Mouse (Mus musculus) macrophage (primary cell): ENCODE results near the gene Kif16b. TPM values are rescaled to one million over a fixed set of nuclear protein-coding genes. Genes with fewer than 3 reads are reported as not detected.
"Not testable (repeated sequence)": the region's sequence is repeated elsewhere in the genome, so short reads cannot be mapped to it uniquely, and the experiment has no call there.

Experiments used
- H3K27ac ChIP-seq: fragments of 350-480 bp; formaldehyde crosslinking; 2 replicates; pipeline ENCODE4 v1.9.0; 2021
- H3K36me3 ChIP-seq: fragments of 350-480 bp; formaldehyde crosslinking; 2 replicates; pipeline ENCODE4 v1.9.0; 2021; ENCODE audit errors: inconsistent target
- H3K4me3 ChIP-seq: fragments of 350-480 bp; formaldehyde crosslinking; 2 replicates; pipeline ENCODE4 v1.9.0; 2021; ENCODE audit errors: inconsistent target
- H3K79me2 ChIP-seq: fragments of 350-480 bp; formaldehyde crosslinking; 2 replicates; pipeline ENCODE4 v1.9.0; 2021; ENCODE audit errors: inconsistent target
- WGBS: methylation state at CpG from one replicate; pipeline ENCODE4 v1.1.7; 2026; ENCODE audit warnings: inconsistent platforms; ENCODE audit not compliant: missing documents; 5-methylcytosine and 5-hydroxymethylcytosine counted together
- polyA plus RNA-seq: library from polyadenylated mRNA; stranded (reverse); fragments of 250-400 nt; gene quantifications from 3 replicates; pipeline ENCODE4 v1.2.4, GENCODE M21; 2018; ENCODE audit warnings: inconsistent platforms

Gene Kif16b
- polyA plus RNA-seq, 1 experiment from 2014 or later = 19.8 TPM

GRCm38 (mm10) chr2:142596176-142597170 lies 304.9 kb downstream of the Kif16b start:
- no peak overlapping the region for H3K27ac ChIP-seq
- H3K4me3 ChIP-seq = no peak overlapping the region
- no peaks in the 10 kb centered on the region for H3K36me3 ChIP-seq
- WGBS = 90% methylated on average over 17 of the region's 17 CpGs
- H3K79me2 ChIP-seq = no peaks in the 10 kb centered on the region

- Histone ChIP-seq H3K36me3 (no peaks in the 10 kb centered on the region), H3K27ac (no peak overlapping the region), H3K4me3 (no peak overlapping the region), H3K79me2 (no peaks in the 10 kb centered on the region)
These were observed 310.4 kb downstream of the Kif16b start for GRCm38 (mm10) chr2:142590938-142591337.

- WGBS = 85% methylated on average over 6 of the region's 6 CpGs
- Histone ChIP-seq H3K4me3 (no peak overlapping the region), H3K79me2 (no peaks in the 10 kb centered on the region), H3K36me3 (no peaks in the 10 kb centered on the region), H3K27ac (no peak overlapping the region)
These were observed 311.0 kb downstream of the Kif16b start for GRCm38 (mm10) chr2:142590284-142590724.

- H3K27ac ChIP-seq = no peak overlapping the region
- H3K79me2 ChIP-seq = no peaks in the 10 kb centered on the region
- no peaks in the 10 kb centered on the region for H3K36me3 ChIP-seq
- WGBS = 84% methylated on average over 14 of the region's 14 CpGs
- H3K4me3 ChIP-seq = no peak overlapping the region
These were observed 311.7 kb downstream of the Kif16b start for GRCm38 (mm10) chr2:142589403-142590283.

GRCm38 (mm10) chr2:142585845-142586244 lies 315.5 kb downstream of the Kif16b start:
- 87% methylated on average over 5 of the region's 5 CpGs for WGBS
- H3K4me3 ChIP-seq = no peak overlapping the region
- H3K27ac ChIP-seq = no peak overlapping the region
- H3K79me2 ChIP-seq = no peaks in the 10 kb centered on the region
- H3K36me3 ChIP-seq = no peaks in the 10 kb centered on the region

- whole genome bisulfite sequencing = 81% methylated on average over 11 of the region's 11 CpGs
- no peak overlapping the region for H3K27ac ChIP-seq
- H3K4me3 ChIP-seq = no peak overlapping the region
- H3K79me2 ChIP-seq = no peaks in the 10 kb centered on the region
- no peaks in the 10 kb centered on the region for H3K36me3 ChIP-seq
These were observed 316.2 kb downstream of the Kif16b start for GRCm38 (mm10) chr2:142584851-142585737.

- no peak overlapping the region for H3K4me3 ChIP-seq
These were observed 320.9 kb downstream of the Kif16b start for GRCm38 (mm10) chr2:142580449-142580848.

GRCm38 (mm10) chr2:142577414-142577813 lies 323.9 kb downstream of the Kif16b start:
- WGBS = 65% methylated on average over 7 of the region's 9 CpGs
- H3K4me3 ChIP-seq, H3K27ac ChIP-seq, H3K36me3 ChIP-seq, H3K79me2 ChIP-seq: not testable (repeated sequence)

More at GRCm38 (mm10) chr2:142580449-142580848, 320.9 kb downstream of the Kif16b start:
- Histone ChIP-seq H3K27ac (no peak overlapping the region), H3K36me3 (no peaks in the 10 kb centered on the region), H3K79me2 (no peaks in the 10 kb centered on the region)

GRCm38 (mm10) chr2:142569771-142570170 lies 331.6 kb downstream of the Kif16b start:
- 83% methylated on average over 8 of the region's 8 CpGs for WGBS
- no peak overlapping the region for H3K4me3 ChIP-seq
- no peak overlapping the region for H3K27ac ChIP-seq
- no peaks in the 10 kb centered on the region for H3K36me3 ChIP-seq
- H3K79me2 ChIP-seq = no peaks in the 10 kb centered on the region

Other genes starting within 250 kb of the Kif16b start
- 51.1 to 100 TPM (median 60.8 TPM) in 3 replicates for gene Snrpb2, start 161.5 kb upstream of the Kif16b start, polyA plus RNA-seq
- gene Otor, start 176.9 kb upstream of the Kif16b start, polyA plus RNA-seq = not detected in 3 replicates